Mouse (Mus musculus) MEL (cell line): ENCODE measurements around the gene Pde4b. TPM values are rescaled to one million over a fixed set of nuclear protein-coding genes. Genes with fewer than 3 reads are reported as not detected.

Experiments
- DNase-seq: peaks from one replicate; pipeline ENCODE4 v3.0.0; 2011; ENCODE audit warnings: low read depth, low spot score
- H3K27ac ChIP-seq: 2 replicates; pipeline ENCODE4 v1.5.1; 2012; ENCODE audit warnings: low read depth, mild to moderate bottlenecking, control low read depth, low read length, moderate library complexity; ENCODE audit not compliant: control insufficient read depth
- H3K27me3 ChIP-seq, 2 experiments: fragments of 150-350 bp in 1 of 2; sonication (generic) in 1 of 2; 2 replicates each; pipeline ENCODE4 v1.6.1; 2012; ENCODE audit warnings: low read length in 2 of 2, mild to moderate bottlenecking in 2 of 2, improper control_type of control experiment in 1 of 2, moderate library complexity in 1 of 2; ENCODE audit not compliant: insufficient read depth in 2 of 2, control insufficient read depth in 1 of 2
- H3K36me3 ChIP-seq, 2 experiments: 2 replicates each; pipeline ENCODE4 v1.6.1; 2012 to 2014; ENCODE audit warnings: low read length in 2 of 2, improper control_type of control experiment in 1 of 2, inconsistent platforms in 1 of 2, mild to moderate bottlenecking in 1 of 2; ENCODE audit not compliant: insufficient read depth in 2 of 2, control insufficient read depth in 1 of 2
- H3K4me1 ChIP-seq, 2 experiments: fragments of 150-350 bp in 1 of 2; sonication (generic) in 1 of 2; 2 replicates each; pipeline ENCODE4 v1.6.1; 2012; ENCODE audit warnings: low read length in 2 of 2, improper control_type of control experiment in 1 of 2, mild to moderate bottlenecking in 1 of 2; ENCODE audit not compliant: insufficient read depth in 2 of 2, control insufficient read depth in 1 of 2
- H3K4me3 ChIP-seq, 2 experiments: fragments of 150-350 bp in 1 of 2; sonication (generic) in 1 of 2; 2 replicates each; pipeline ENCODE4 v1.5.1; 2012; ENCODE audit warnings: low read depth in 2 of 2, low read length in 2 of 2, mild to moderate bottlenecking in 2 of 2, moderate library complexity in 2 of 2, control low read depth in 1 of 2, improper control_type of control experiment in 1 of 2; ENCODE audit not compliant: control insufficient read depth in 1 of 2, insufficient read depth in 1 of 2
- H3K79me2 ChIP-seq: 2 replicates; pipeline ENCODE4 v1.6.1; 2012; ENCODE audit warnings: mild to moderate bottlenecking, low read length, moderate library complexity; ENCODE audit not compliant: control insufficient read depth, poor library complexity, insufficient read depth
- H3K9ac ChIP-seq: 2 replicates; pipeline ENCODE4 v1.6.1; 2012; ENCODE audit warnings: low read depth, mild to moderate bottlenecking, control low read depth, low read length, moderate library complexity; ENCODE audit not compliant: control insufficient read depth, poor library complexity, severe bottlenecking
- H3K9me3 ChIP-seq: fragments of 150-350 bp; sonication (generic); replicated peaks from 2 replicates; pipeline ENCODE4 v1.6.1; 2012; ENCODE audit warnings: mild to moderate bottlenecking, low read length, improper control_type of control experiment, moderate library complexity; ENCODE audit not compliant: insufficient read depth
- CHD2 ChIP-seq: IDR thresholded peaks from 2 replicates; pipeline ENCODE4 v1.6.1; 2011; ENCODE audit warnings: low read length, improper control_type of control experiment
- E2F4 ChIP-seq: IDR thresholded peaks from 2 replicates; pipeline ENCODE4 v1.6.1; 2011; ENCODE audit warnings: low read depth, low read length, improper control_type of control experiment, borderline replicate concordance
- HCFC1 ChIP-seq: IDR thresholded peaks from 2 replicates; pipeline ENCODE4 v1.6.1; 2012; ENCODE audit warnings: low read depth, mild to moderate bottlenecking, inconsistent platforms, low read length, improper control_type of control experiment, moderate library complexity
- JUND ChIP-seq: IDR thresholded peaks from 2 replicates; pipeline ENCODE4 v1.6.1; 2011; ENCODE audit warnings: low read depth, mild to moderate bottlenecking, improper control_type of control experiment, low read length
- MAFK ChIP-seq: IDR thresholded peaks from 2 replicates; pipeline ENCODE4 v1.6.1; 2011; ENCODE audit warnings: low read depth, mild to moderate bottlenecking, low read length, improper control_type of control experiment, borderline replicate concordance
- MXI1 ChIP-seq: IDR thresholded peaks from 2 replicates; pipeline ENCODE4 v1.6.1; 2011; ENCODE audit warnings: mild to moderate bottlenecking, low read depth, low read length, improper control_type of control experiment
- NELFE ChIP-seq: IDR thresholded peaks from 2 replicates; pipeline ENCODE4 v1.6.1; 2011; ENCODE audit warnings: low read depth, low read length, improper control_type of control experiment
- NRF1 ChIP-seq: IDR thresholded peaks from 2 replicates; pipeline ENCODE4 v1.6.1; 2014; ENCODE audit warnings: low read depth, mild to moderate bottlenecking, inconsistent platforms, low read length, improper control_type of control experiment, moderate library complexity; ENCODE audit not compliant: poor library complexity, insufficient read depth, severe bottlenecking
- SIN3A ChIP-seq: IDR thresholded peaks from 2 replicates; pipeline ENCODE4 v1.6.1; 2012; ENCODE audit warnings: low read length, improper control_type of control experiment, inconsistent platforms
- SMC3 ChIP-seq: IDR thresholded peaks from 2 replicates; pipeline ENCODE4 v1.6.1; 2011; ENCODE audit warnings: low read depth, low read length, improper control_type of control experiment
- TCF12 ChIP-seq: IDR thresholded peaks from 2 replicates; pipeline ENCODE4 v1.6.1; 2014; ENCODE audit warnings: low read depth, mild to moderate bottlenecking, inconsistent platforms, low read length, improper control_type of control experiment, moderate library complexity
- UBTF ChIP-seq: IDR thresholded peaks from 2 replicates; pipeline ENCODE4 v1.6.1; 2012; ENCODE audit warnings: low read depth, mild to moderate bottlenecking, inconsistent platforms, low read length, improper control_type of control experiment, moderate library complexity, borderline replicate concordance; ENCODE audit not compliant: insufficient read depth
- ZNF384 ChIP-seq: IDR thresholded peaks from 2 replicates; pipeline ENCODE4 v1.6.1; 2012; ENCODE audit warnings: low read depth, mild to moderate bottlenecking, inconsistent platforms, low read length, improper control_type of control experiment
- polyA plus RNA-seq, 2 experiments: library from polyadenylated mRNA; stranded (reverse) in 1 of 2; unstranded in 1 of 2; fragments of >175 nt in 1 of 2; fragments of >200 nt in 1 of 2; gene quantifications; 2 replicates each; pipeline versions ENCODE4 v1.2.1 to v1.2.4; 2012; ENCODE audit warnings: low replicate concordance in 2 of 2, low read depth in 1 of 2; ENCODE audit not compliant: insufficient read length in 2 of 2, insufficient read depth in 1 of 2, missing spikeins in 1 of 2
- total RNA-seq: library from RNA; depleted of rRNA; stranded (reverse); fragments of 300-350 nt; gene quantifications from 2 replicates; pipeline ENCODE4 v1.2.3, GENCODE M21; 2012

Pde4b gene
- total and polyA plus RNA-seq, 3 experiments: 2.7 to 6.0 TPM; not detected in 1

DNA sequence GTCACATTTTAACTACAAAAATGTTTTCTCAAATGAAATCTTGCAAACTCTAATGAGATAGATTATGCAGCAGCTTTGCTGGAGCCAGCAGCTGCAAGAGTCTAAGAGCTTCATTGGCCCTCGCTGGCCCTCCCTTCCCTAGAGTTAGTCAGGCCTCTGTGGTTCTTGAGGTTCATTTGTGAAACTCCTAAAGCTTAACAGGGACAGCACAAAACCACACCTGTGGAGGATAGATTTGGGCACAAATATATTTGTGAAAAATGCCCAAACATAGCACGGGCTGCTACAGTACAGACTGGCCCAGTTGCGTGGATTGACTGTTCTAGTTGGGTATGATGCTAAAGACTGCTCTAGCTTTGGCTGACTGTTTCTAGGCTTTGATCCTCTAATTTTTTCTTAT lies 32.1 kb downstream of the Pde4b start:
- Histone ChIP-seq H3K27me3 (no peaks in the 10 kb centered on the region), H3K27ac (no peak overlapping the region), H3K79me2 (no peaks in the 10 kb centered on the region), H3K9ac (no peak overlapping the region), H3K9me3 (no peaks in the 10 kb centered on the region), H3K4me1 (no peaks in the 10 kb centered on the region), H3K4me3 (no peak overlapping the region), H3K36me3 (no peaks in the 10 kb centered on the region)
- no peak for DNase-seq
- TF ChIP-seq UBTF: no peak
- no peak for TF ChIP-seq SIN3A
- no peak for TF ChIP-seq MXI1

DNA sequence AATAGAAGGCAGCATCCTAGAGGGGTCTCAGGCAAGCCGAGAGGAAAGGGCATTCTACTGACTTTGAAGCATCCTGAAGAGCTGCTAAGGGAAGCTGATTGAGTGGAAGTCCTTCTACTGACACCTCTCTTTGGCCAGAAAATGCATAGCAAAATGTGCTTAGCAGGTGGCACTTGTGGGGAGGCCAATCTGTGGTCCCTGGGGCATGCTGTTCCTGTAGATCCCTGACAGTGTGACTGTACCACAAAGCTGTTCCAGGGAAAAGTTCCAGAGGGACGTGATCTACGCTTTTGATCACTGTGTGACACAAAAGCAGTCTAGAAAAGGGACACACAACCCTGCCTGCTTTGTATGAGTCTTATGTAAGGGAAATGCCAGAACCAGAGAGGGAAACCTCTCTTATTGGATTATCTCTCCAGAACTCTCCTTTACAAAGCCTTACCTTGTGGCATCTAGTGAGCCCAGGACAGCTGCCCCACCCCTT lies 49.1 kb downstream of the Pde4b start:
- H3K36me3 ChIP-seq: no peaks in the 10 kb centered on the region
- no peaks in the 10 kb centered on the region for H3K4me1 ChIP-seq
- H3K27ac ChIP-seq: no peak overlapping the region
- no peak overlapping the region for H3K4me3 ChIP-seq
- H3K27me3 ChIP-seq: no peaks in the 10 kb centered on the region
- DNase-seq: no peak
- no peaks in the 10 kb centered on the region for H3K9me3 ChIP-seq
- H3K79me2 ChIP-seq: no peaks in the 10 kb centered on the region
- no peak overlapping the region for H3K9ac ChIP-seq
- TF ChIP-seq ZNF384: no peak
- TF ChIP-seq JUND: no peak
- TF ChIP-seq MAFK: no peak
- TF ChIP-seq SMC3: no peak
- TF ChIP-seq CHD2: no peak
- no peak for TF ChIP-seq E2F4
- TF ChIP-seq NRF1: no peak
- TF ChIP-seq NELFE: no peak
- TF ChIP-seq TCF12: no peak
- TF ChIP-seq HCFC1: no peak

DNA sequence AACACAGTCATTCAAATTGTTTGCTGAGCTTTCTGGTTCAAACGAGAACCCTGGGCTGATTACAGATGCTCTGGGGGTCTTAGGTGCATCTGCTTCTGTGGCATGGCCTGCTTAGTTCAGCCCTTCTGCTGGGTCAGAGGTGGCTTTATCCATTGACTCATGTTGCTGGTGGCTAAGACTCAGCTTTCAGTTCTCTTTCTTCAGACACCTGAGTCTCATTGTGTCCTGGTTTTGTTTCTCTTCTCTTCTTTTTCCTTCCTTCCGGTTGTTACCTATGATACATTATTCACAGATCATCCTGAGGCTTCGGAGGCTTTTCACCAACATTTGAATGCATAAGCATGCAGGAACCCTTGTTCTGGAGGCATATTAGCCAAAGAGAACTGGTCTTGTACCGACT lies 51.0 kb downstream of the Pde4b start:
- Histone ChIP-seq H3K79me2 (no peaks in the 10 kb centered on the region), H3K36me3 (no peaks in the 10 kb centered on the region), H3K4me3 (no peak overlapping the region), H3K9ac (no peak overlapping the region), H3K4me1 (no peaks in the 10 kb centered on the region), H3K9me3 (no peaks in the 10 kb centered on the region), H3K27ac (no peak overlapping the region), H3K27me3 (no peaks in the 10 kb centered on the region)
- no peak for DNase-seq
- no peak for TF ChIP-seq SIN3A
- TF ChIP-seq CHD2: no peak
